Mouse (Mus musculus) limb, embryonic 10.5 days (tissue): ENCODE measurements around the gene Cradd. TPM values are rescaled to one million over a fixed set of nuclear protein-coding genes. Genes with fewer than 3 reads are reported as not detected.

Source experiments
- DNase-seq: peaks from one replicate; pipeline ENCODE4 v3.0.0-alpha.2; 2017; ENCODE audit warnings: low spot score
- H3K27ac ChIP-seq: fragments of 300-500 bp; sonication (generic); 2 replicates; pipeline ENCODE4 v1.5.1; 2016; ENCODE audit warnings: mild to moderate bottlenecking
- H3K27me3 ChIP-seq: fragments of 300-500 bp; sonication (generic); 2 replicates; pipeline ENCODE4 v1.6.1; 2016; ENCODE audit warnings: low read depth, mild to moderate bottlenecking; ENCODE audit not compliant: poor library complexity, severe bottlenecking
- H3K36me3 ChIP-seq: fragments of 300-500 bp; sonication (generic); 2 replicates; pipeline ENCODE4 v1.6.1; 2016; ENCODE audit warnings: mild to moderate bottlenecking, moderate library complexity
- H3K4me1 ChIP-seq: fragments of 300-500 bp; sonication (generic); 2 replicates; pipeline ENCODE4 v1.6.1; 2016
- H3K4me3 ChIP-seq: fragments of 300-500 bp; sonication (generic); 2 replicates; pipeline ENCODE4 v1.5.1; 2016; ENCODE audit warnings: mild to moderate bottlenecking, moderate library complexity
- H3K9me3 ChIP-seq: fragments of 300-500 bp; sonication (generic); replicated peaks from 2 replicates; pipeline ENCODE4 v1.6.1; 2016; ENCODE audit warnings: mild to moderate bottlenecking
- WGBS: fragments of 180-500 bp; shearing (Covaris S2); methylation state at CpG from one replicate; pipeline ENCODE4 v1.1.7; 2016; 5-methylcytosine and 5-hydroxymethylcytosine counted together
- polyA plus RNA-seq: library from polyadenylated mRNA; unstranded; fragments of >200 nt; fragmentation: Nextera tagmentation; extraction: Ambion mirVana; gene quantifications from 2 replicates; pipeline ENCODE4 v1.2.1, GENCODE M21; 2016

Gene Cradd
- polyA plus RNA-seq, 1 experiment from 2014 or later, result 11.9 TPM

DNA sequence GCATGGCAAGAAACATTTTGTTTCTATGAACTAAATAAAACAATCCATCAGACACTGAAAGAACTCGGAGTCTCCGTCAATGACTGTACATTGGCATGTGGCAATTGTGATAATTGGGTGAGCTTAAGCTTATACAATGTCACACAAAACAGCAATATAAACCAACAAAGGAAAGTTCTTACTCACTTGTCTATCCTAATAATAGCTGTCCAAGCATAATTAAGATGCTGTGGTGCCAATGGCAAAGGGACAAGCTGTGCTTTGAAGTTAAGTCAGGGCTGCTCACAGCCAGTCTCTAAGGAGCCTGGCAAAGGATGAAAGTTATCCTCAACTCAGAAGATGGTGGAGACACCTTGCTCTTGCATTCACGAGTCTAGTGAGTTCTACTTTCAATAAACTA is 89.3 kb downstream of the Cradd start:
- Histone ChIP-seq H3K9me3 (no peaks in the 10 kb centered on the region), H3K4me3 (no peak overlapping the region), H3K27me3 (no peaks in the 10 kb centered on the region), H3K36me3 (no peaks in the 10 kb centered on the region), H3K4me1 (peaks cover 48% of the 10 kb centered on the region), H3K27ac (no peak overlapping the region)
- no peak for DNase-seq
- 78% methylated on average over 3 of the region's 3 CpGs for WGBS

- no peaks in the 10 kb centered on the region for H3K36me3 ChIP-seq
- DNase-seq, result no peak
- H3K9me3 ChIP-seq, result no peaks in the 10 kb centered on the region
- peaks cover 58% of the 10 kb centered on the region for H3K4me1 ChIP-seq
- H3K27ac ChIP-seq, result no peak overlapping the region
- 94% methylated on average over 10 of the region's 10 CpGs for WGBS
- no peak overlapping the region for H3K4me3 ChIP-seq
- H3K27me3 ChIP-seq, result no peaks in the 10 kb centered on the region
These were observed 90.9 kb downstream of the Cradd start for GRCm38 (mm10) chr10:95233044-95233443.

- H3K36me3 ChIP-seq, result no peaks in the 10 kb centered on the region
- no peak overlapping the region for H3K27ac ChIP-seq
- no peak for DNase-seq
- 68% methylated on average over 3 of the region's 3 CpGs for WGBS
- H3K9me3 ChIP-seq, result no peaks in the 10 kb centered on the region
- peaks cover 63% of the 10 kb centered on the region for H3K4me1 ChIP-seq
- H3K27me3 ChIP-seq, result no peaks in the 10 kb centered on the region
- H3K4me3 ChIP-seq, result no peak overlapping the region
These were observed 91.4 kb downstream of the Cradd start for GRCm38 (mm10) chr10:95232554-95232953.

GRCm38 (mm10) chr10:95228192-95228591 is 95.7 kb downstream of the Cradd start:
- 66% methylated on average over 6 of the region's 6 CpGs for WGBS
- Histone ChIP-seq H3K27me3 (peaks cover 3% of the 10 kb centered on the region; the same call in 1 of the 2 replicates), H3K4me1 (peaks cover 69% of the 10 kb centered on the region), H3K36me3 (no peaks in the 10 kb centered on the region), H3K4me3 (no peak overlapping the region), H3K9me3 (no peaks in the 10 kb centered on the region), H3K27ac (0 out of 2 replicates have a peak overlapping the region, but pooled peaks have one; percentile 1)
- DNase-seq, result no peak

- peak; percentile 50 for DNase-seq
- Histone ChIP-seq H3K4me3 (no peak overlapping the region), H3K9me3 (no peaks in the 10 kb centered on the region), H3K36me3 (no peaks in the 10 kb centered on the region), H3K4me1 (peaks cover 69% of the 10 kb centered on the region), H3K27ac (no peak overlapping the region), H3K27me3 (peaks cover 5% of the 10 kb centered on the region; the same call in 1 of the 2 replicates)
- 0% methylated on average over 1 of the region's 1 CpGs for WGBS
These were observed 96.3 kb downstream of the Cradd start for GRCm38 (mm10) chr10:95227590-95227989.

GRCm38 (mm10) chr10:95226772-95227171 is 97.2 kb downstream of the Cradd start:
- Histone ChIP-seq H3K27me3 (peaks cover 5% of the 10 kb centered on the region; the same call in 1 of the 2 replicates), H3K9me3 (no peaks in the 10 kb centered on the region), H3K4me1 (peaks cover 72% of the 10 kb centered on the region), H3K36me3 (no peaks in the 10 kb centered on the region), H3K27ac (no peak overlapping the region), H3K4me3 (no peak overlapping the region)
- DNase-seq, result no peak
- 65% methylated on average over 4 of the region's 4 CpGs for WGBS

- Histone ChIP-seq H3K9me3 (no peaks in the 10 kb centered on the region), H3K4me3 (no peak overlapping the region), H3K36me3 (no peaks in the 10 kb centered on the region), H3K4me1 (peaks cover 74% of the 10 kb centered on the region), H3K27ac (no peak overlapping the region), H3K27me3 (peaks cover 5% of the 10 kb centered on the region; the same call in 1 of the 2 replicates)
- 45% methylated on average over 4 of the region's 4 CpGs for WGBS
- DNase-seq, result no peak
These were observed 98.9 kb downstream of the Cradd start for GRCm38 (mm10) chr10:95225006-95225405.

DNA sequence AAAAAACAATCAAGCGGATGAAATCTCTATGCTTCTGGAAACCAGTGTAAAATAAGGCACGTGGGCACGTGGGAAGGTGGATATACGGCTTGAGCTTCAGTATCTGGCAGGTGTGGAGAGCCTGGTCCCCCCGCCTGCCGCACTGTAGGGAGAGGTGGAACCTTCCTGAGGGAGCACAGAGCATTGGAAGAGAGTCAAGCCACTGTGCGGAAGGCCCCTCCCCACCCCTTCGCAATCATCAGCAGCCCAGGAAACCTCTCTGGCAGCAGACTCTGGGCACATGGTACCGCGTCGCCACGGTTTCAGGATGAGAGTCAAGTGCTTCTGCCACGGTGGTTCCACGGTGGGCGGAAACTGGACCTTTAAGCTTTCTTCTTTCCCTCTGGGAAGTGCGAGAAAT is 100.7 kb downstream of the Cradd start:
- Histone ChIP-seq H3K4me1 (peaks cover 60% of the 10 kb centered on the region), H3K27me3 (peaks cover 5% of the 10 kb centered on the region; the same call in 1 of the 2 replicates), H3K27ac (0 out of 2 replicates have a peak overlapping the region, but pooled peaks have one; percentile 7), H3K9me3 (no peaks in the 10 kb centered on the region), H3K36me3 (no peaks in the 10 kb centered on the region), H3K4me3 (no peak overlapping the region)
- DNase-seq, result no peak
- WGBS, result 86% methylated on average over 16 of the region's 16 CpGs

DNA sequence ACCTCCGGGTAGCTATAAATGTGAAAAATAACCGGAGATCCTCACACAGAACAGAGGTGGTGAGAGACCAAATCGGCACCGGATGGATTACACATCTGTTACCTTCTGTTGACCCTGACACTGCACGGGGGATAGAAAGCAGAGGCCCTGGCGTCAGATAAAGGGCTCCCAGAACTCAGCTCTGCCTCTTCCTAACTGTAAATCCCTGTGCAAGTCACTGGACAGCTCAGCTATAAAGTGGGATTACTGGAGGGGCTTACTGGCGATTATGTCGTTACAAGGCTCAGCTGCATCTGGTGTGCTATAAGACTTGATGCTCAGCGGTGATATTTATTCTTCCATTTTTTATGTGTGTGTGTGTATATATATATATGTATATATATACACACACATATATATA is 102.0 kb downstream of the Cradd start:
- no peaks in the 10 kb centered on the region for H3K9me3 ChIP-seq
- DNase-seq, result no peak

DNA sequence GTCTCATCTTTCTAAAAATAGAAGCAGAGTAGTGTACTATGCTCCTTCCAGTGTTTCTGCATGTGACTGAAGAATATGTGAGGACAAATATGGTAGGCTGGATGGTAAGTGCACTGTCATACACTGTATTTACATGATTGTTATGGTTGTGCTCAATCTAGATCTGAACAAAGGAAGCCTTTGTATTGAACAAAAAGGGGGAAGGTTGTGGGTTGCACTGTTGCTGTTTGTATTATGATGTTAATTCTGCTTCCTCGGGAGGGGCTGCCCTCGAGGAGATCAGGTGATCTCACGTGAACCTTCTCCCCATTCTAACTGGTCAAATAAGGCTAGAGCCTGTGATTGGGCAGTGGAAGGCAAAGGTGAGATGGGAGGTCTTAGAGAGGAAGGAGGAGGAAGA is 103.4 kb downstream of the Cradd start:
- DNase-seq, result no peak
- Histone ChIP-seq H3K9me3 (no peaks in the 10 kb centered on the region), H3K27ac (no peak overlapping the region), H3K4me1 (peaks cover 38% of the 10 kb centered on the region), H3K27me3 (peaks cover 5% of the 10 kb centered on the region; the same call in 1 of the 2 replicates), H3K36me3 (no peaks in the 10 kb centered on the region), H3K4me3 (no peak overlapping the region)
- 83% methylated on average over 3 of the region's 3 CpGs for WGBS

More for the DNA sequence above, 102.0 kb downstream of the Cradd start:
- 51% methylated on average over 9 of the region's 9 CpGs for WGBS
- H3K27ac ChIP-seq, result no peak overlapping the region
- peaks cover 5% of the 10 kb centered on the region; the same call in 1 of the 2 replicates for H3K27me3 ChIP-seq
- H3K4me1 ChIP-seq, result peaks cover 52% of the 10 kb centered on the region
- H3K4me3 ChIP-seq, result no peak overlapping the region
- H3K36me3 ChIP-seq, result no peaks in the 10 kb centered on the region

DNA sequence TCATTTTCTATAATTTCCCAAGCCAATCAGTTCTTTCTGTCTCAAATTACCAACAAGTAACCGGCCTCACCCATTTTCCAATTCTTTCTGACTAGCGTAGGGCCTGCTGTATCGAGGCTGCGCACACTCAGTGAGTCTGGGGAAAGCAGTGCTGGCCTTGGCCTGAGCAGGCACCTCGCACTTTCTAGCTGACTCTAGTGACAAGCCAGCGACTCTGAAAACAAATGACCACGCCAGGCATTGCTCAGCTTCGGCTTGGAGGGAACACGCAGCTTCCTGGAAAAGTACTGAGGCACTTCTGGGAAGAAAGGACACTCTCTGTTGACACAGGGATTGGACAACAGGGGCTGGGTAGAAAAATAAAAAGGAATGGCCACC is 105.3 kb downstream of the Cradd start:
- Histone ChIP-seq H3K27me3 (peaks cover 5% of the 10 kb centered on the region; the same call in 1 of the 2 replicates), H3K9me3 (no peaks in the 10 kb centered on the region), H3K4me3 (no peak overlapping the region), H3K36me3 (no peaks in the 10 kb centered on the region), H3K4me1 (peaks cover 25% of the 10 kb centered on the region), H3K27ac (no peak overlapping the region)
- WGBS, result 85% methylated on average over 9 of the region's 9 CpGs
- DNase-seq, result no peak

- Histone ChIP-seq H3K4me3 (no peak overlapping the region), H3K9me3 (no peaks in the 10 kb centered on the region), H3K27me3 (peaks cover 1% of the 10 kb centered on the region; the same call in 1 of the 2 replicates), H3K36me3 (no peaks in the 10 kb centered on the region), H3K4me1 (peaks cover 19% of the 10 kb centered on the region), H3K27ac (no peak overlapping the region)
- WGBS, result 57% methylated on average over 18 of the region's 18 CpGs
- peak; percentile 39 for DNase-seq
These were observed 105.8 kb downstream of the Cradd start for GRCm38 (mm10) chr10:95217956-95218682.

DNA sequence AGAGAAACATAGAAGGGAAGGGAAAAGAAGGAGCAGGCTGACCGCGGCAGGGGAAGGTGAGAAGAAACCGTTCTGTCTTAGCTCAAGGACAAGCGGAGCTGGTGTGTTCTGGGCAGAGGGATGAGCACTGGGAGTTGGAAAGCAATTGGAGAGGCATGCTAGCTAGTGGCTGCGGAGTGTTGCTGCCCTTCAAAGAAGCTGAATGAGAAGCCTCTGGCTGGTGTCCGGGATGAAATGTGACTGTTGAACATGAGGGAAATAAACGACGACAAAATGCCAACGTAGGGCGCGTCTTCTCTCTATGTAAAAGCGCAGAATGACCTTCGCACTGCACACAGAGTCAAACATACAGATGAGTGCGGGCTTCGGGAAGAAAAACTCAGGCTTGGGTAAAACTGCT is 108.6 kb downstream of the Cradd start:
- H3K9me3 ChIP-seq, result no peaks in the 10 kb centered on the region
- peaks cover 24% of the 10 kb centered on the region for H3K4me1 ChIP-seq
- no peak overlapping the region for H3K4me3 ChIP-seq
- 92% methylated on average over 15 of the region's 15 CpGs for WGBS
- H3K27ac ChIP-seq, result no peak overlapping the region
- no peaks in the 10 kb centered on the region for H3K36me3 ChIP-seq
- H3K27me3 ChIP-seq, result no peaks in the 10 kb centered on the region
- DNase-seq, result no peak
